Mouse (Mus musculus) bone marrow, adult 2 months (tissue): ENCODE data around the gene Ggt1.

Experiments used
- CTCF ChIP-seq: fragments of 200-500 bp; IDR thresholded peaks from 2 replicates; pipeline ENCODE4 v1.5.1; 2011; ENCODE audit warnings: low read length, control low read depth; ENCODE audit not compliant: control insufficient read depth, insufficient read depth
- POLR2A ChIP-seq: fragments of 200-500 bp; IDR thresholded peaks from 2 replicates; pipeline ENCODE4 v1.6.1; 2011; ENCODE audit warnings: low read depth, mild to moderate bottlenecking, control low read depth, low read length, borderline replicate concordance; ENCODE audit not compliant: control insufficient read depth

GRCm38 (mm10) chr10:75635019-75635692 lies 73.8 kb downstream of the Ggt1 start:
- no peak for TF ChIP-seq POLR2A
- no peak for TF ChIP-seq CTCF
